Mouse (Mus musculus) gastrocnemius, adult 8-10 months (tissue): ENCODE results near the gene Sgsm1. TPM values are rescaled to one million over a fixed set of nuclear protein-coding genes. Genes with fewer than 3 reads are reported as not detected.
A peak's percentile ranks its signal among the peaks of the same experiment; 100 is the strongest.

Source experiments
- DNase-seq, 2 experiments: peaks; one replicate each; pipeline ENCODE4 v3.0.0; 2022; ENCODE audit warnings: low spot score in 2 of 2
- total RNA-seq, 4 experiments: library from RNA; stranded (reverse); gene quantifications; 2 replicates each; pipeline ENCODE4 v1.2.4; 2022

Gene Sgsm1
- total RNA-seq, 4 experiments from 2014 or later, result 0.29 to 0.58 (median 0.42) TPM

- DNase-seq, result peak in 1 of 2 experiments; percentile 15
Observed at GRCm38 (mm10) chr5:113323784-113324638, 13.4 kb upstream of the Sgsm1 start.

GRCm38 (mm10) chr5:113313998-113314397 lies 3.4 kb upstream of the Sgsm1 start:
- DNase-seq, result peak in 1 of 2 experiments; percentile 34

GRCm38 (mm10) chr5:113309491-113310376 lies 852 bp downstream of the Sgsm1 start:
- no peak for DNase-seq

- no peak for DNase-seq
Observed at GRCm38 (mm10) chr5:113306750-113307477, 3.7 kb downstream of the Sgsm1 start.

GRCm38 (mm10) chr5:113304527-113304926 lies 6.1 kb downstream of the Sgsm1 start:
- no peak for DNase-seq

GRCm38 (mm10) chr5:113301841-113302240 lies 8.7 kb downstream of the Sgsm1 start:
- no peak for DNase-seq

- no peak for DNase-seq
Observed at GRCm38 (mm10) chr5:113300148-113300889, 10.3 kb downstream of the Sgsm1 start.

GRCm38 (mm10) chr5:113299433-113299832 lies 11.2 kb downstream of the Sgsm1 start:
- no peak for DNase-seq

GRCm38 (mm10) chr5:113298826-113299225 lies 11.8 kb downstream of the Sgsm1 start:
- no peak for DNase-seq

- DNase-seq, result no peak
Observed at GRCm38 (mm10) chr5:113298040-113298439, 12.5 kb downstream of the Sgsm1 start.

- DNase-seq, result no peak
Observed at GRCm38 (mm10) chr5:113295791-113296190, 14.8 kb downstream of the Sgsm1 start.

- DNase-seq, result no peak
Observed at GRCm38 (mm10) chr5:113294575-113294974, 16.0 kb downstream of the Sgsm1 start.

- DNase-seq, result no peak
Observed at GRCm38 (mm10) chr5:113293446-113293845, 17.1 kb downstream of the Sgsm1 start.

- no peak for DNase-seq
Observed at GRCm38 (mm10) chr5:113292832-113293231, 17.8 kb downstream of the Sgsm1 start.

- DNase-seq, result no peak
Observed at GRCm38 (mm10) chr5:113292179-113292578, 18.4 kb downstream of the Sgsm1 start.

- DNase-seq, result no peak
Observed at GRCm38 (mm10) chr5:113291125-113291524, 19.5 kb downstream of the Sgsm1 start.

GRCm38 (mm10) chr5:113290149-113290548 lies 20.4 kb downstream of the Sgsm1 start:
- DNase-seq, result no peak

GRCm38 (mm10) chr5:113288490-113288889 lies 22.1 kb downstream of the Sgsm1 start:
- no peak for DNase-seq

GRCm38 (mm10) chr5:113287762-113288161 lies 22.8 kb downstream of the Sgsm1 start:
- no peak for DNase-seq

GRCm38 (mm10) chr5:113286591-113287520 lies 23.7 kb downstream of the Sgsm1 start:
- no peak for DNase-seq
